Mouse (Mus musculus) lung, postnatal 0 days (tissue): ENCODE measurements at regions not wholly inside any gene's neighbourhood (a gene's known extent, or its start where the extent isn't known, plus 50 kb on each side); places are given as distances from the start of the nearest gene placed in this dataset.

Experiments used
- ATAC-seq: fragments of 200-750 bp; cut with Nextera tagmentation; 2 replicates; pipeline ENCODE4 v1.8.0; 2017; ENCODE audit warnings: moderate library complexity
- DNase-seq: peaks from one replicate; pipeline ENCODE4 v3.0.0-alpha.2; 2016; ENCODE audit warnings: low spot score
- H3K27ac ChIP-seq: fragments of 300-500 bp; sonication (generic); 2 replicates; pipeline ENCODE4 v1.5.1; 2014; ENCODE audit warnings: antibody characterized with exemption, mild to moderate bottlenecking, low read length, mixed read lengths
- H3K27me3 ChIP-seq: fragments of 300-500 bp; sonication (generic); replicated peaks from 2 replicates; pipeline ENCODE4 v1.6.1; 2014; ENCODE audit warnings: low read length, mixed read lengths; ENCODE audit not compliant: insufficient read depth
- H3K36me3 ChIP-seq: fragments of 300-500 bp; sonication (generic); 2 replicates; pipeline ENCODE4 v1.6.1; 2014; ENCODE audit warnings: low read length, mixed read lengths; ENCODE audit not compliant: insufficient read depth
- H3K4me1 ChIP-seq: fragments of 300-500 bp; sonication (generic); 2 replicates; pipeline ENCODE4 v1.6.1; 2014; ENCODE audit warnings: antibody characterized with exemption, low read depth, low read length, mixed read lengths; ENCODE audit not compliant: insufficient read depth
- H3K4me2 ChIP-seq: fragments of 300-500 bp; sonication (generic); replicated peaks from 2 replicates; pipeline ENCODE4 v1.6.1; 2014; ENCODE audit warnings: low read depth, mild to moderate bottlenecking, low read length, moderate library complexity, mixed read lengths
- H3K4me3 ChIP-seq: fragments of 300-500 bp; sonication (generic); 2 replicates; pipeline ENCODE4 v1.5.1; 2014; ENCODE audit warnings: low read depth, low read length
- H3K9ac ChIP-seq: fragments of 300-500 bp; sonication (generic); replicated peaks from 2 replicates; pipeline ENCODE4 v1.6.1; 2014; ENCODE audit warnings: low read depth, mild to moderate bottlenecking
- H3K9me3 ChIP-seq: fragments of 300-500 bp; sonication (generic); 2 replicates; pipeline ENCODE4 v1.6.1; 2016; ENCODE audit warnings: low read length, mixed read lengths
- CTCF ChIP-seq: IDR thresholded peaks from 2 replicates; pipeline ENCODE4 v1.5.1; 2016; ENCODE audit warnings: antibody characterized with exemption, mild to moderate bottlenecking
- EP300 ChIP-seq: IDR thresholded peaks from 2 replicates; pipeline ENCODE4 v1.6.1; 2016; ENCODE audit warnings: antibody characterized with exemption, mild to moderate bottlenecking, control low read depth
- WGBS: fragments of 180-500 bp; shearing (Covaris S2); extraction: QIAGEN DNeasy Blood & Tissue Kit; methylation state at CpG from one replicate; pipeline ENCODE4 v1.1.7; 2014; 5-methylcytosine and 5-hydroxymethylcytosine counted together

DNA sequence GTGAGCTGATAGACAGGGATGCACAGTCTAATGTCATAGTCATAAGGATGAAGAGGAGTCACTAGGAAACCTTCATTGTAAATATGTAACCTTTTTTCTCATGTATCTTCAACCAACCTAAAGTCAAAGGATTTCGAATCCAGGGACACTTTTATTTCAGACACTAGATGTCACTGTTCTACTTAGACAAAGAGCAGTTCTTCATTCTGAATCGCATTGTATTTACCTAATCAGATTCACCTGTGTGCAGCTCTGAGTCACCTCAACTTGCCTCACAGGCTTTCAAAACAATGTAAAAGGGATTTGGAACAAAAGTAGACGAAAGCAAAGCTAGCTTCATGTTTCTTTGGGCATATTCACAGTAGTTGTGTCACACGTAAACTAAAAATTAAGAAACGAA lies 57.3 kb upstream of the Erbb4 start:
- no peaks in the 10 kb centered on the region for H3K27me3 ChIP-seq
- 39% methylated on average over 5 of the region's 5 CpGs for WGBS
- DNase-seq (peak; percentile 21), ATAC-seq (no peak)
- H3K4me1 ChIP-seq, result no peaks in the 10 kb centered on the region
- H3K9me3 ChIP-seq, result no peaks in the 10 kb centered on the region
- H3K36me3 ChIP-seq, result no peaks in the 10 kb centered on the region
- TF ChIP-seq CTCF, result peak; percentile 13; the same call in 1 of the 2 replicates
- TF ChIP-seq EP300, result no peak
- H3K4me2 ChIP-seq, result no peak overlapping the region
- H3K27ac ChIP-seq, result no peak overlapping the region
- no peak overlapping the region for H3K4me3 ChIP-seq
- H3K9ac ChIP-seq, result no peak overlapping the region
